Mouse (Mus musculus): ENCODE results near the gene Trim46.

The Trim46 gene

DNA sequence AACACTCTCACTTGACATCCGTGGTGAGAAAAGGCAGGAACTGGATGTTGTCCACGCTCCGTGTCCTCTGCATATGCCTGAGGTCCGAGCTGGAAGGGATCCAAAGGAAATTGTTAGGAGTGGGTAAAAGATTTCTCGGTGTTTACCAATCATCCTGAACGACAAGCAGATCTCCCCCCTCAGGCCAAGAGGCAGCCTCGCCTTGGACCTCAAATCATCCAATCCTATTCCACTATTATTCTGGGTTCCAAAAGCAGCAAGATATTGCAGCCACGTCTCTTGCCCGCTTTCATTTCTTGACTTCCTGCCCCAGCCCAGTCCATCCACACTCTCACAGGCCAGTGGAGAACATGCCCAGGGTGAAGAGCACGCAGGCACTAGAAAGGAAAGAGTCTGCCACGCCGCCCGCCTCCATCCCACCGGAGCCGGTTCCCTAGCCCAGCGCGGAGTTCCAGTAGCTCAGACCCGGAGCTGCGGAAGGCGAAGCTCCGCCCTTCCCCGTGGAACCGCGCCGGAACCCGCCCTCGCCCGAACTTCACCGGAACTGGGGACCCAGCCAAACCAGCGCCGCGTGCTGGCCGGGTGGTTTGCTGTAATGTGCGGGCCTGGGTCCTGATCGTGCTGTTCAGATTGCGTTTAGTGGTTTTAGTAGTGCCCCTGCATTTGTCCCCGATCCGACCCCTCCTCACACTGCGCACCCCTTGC, 24.1 kb upstream of the Trim46 start, which contains the start of gene Slc50a1:
Gene Slc50a1 (minus strand): TSS at position 520 of the 705 bp plus-strand sequence.
- peak; percentile 89 for DNase-seq

DNA sequence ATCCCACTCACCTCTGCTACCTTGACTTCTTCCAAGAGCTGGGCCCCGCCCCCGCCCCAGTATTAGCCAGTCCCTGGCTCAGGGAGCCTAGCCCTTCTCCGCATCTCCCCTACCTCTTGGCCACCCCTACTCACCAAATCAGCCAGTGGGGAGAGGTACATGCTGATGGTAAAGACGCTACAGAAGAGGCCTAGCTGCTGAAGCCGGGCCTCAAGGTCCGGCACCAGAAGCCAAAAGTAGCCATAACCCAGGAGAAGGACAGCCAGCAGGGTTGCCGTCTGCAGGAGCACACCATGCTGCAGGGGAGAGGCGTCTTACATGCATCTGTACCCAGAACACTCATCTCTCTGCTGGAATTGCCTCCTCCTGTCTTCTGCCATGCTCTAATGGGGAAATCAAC, 22.8 kb upstream of the Trim46 start:
- no peak for DNase-seq

DNA sequence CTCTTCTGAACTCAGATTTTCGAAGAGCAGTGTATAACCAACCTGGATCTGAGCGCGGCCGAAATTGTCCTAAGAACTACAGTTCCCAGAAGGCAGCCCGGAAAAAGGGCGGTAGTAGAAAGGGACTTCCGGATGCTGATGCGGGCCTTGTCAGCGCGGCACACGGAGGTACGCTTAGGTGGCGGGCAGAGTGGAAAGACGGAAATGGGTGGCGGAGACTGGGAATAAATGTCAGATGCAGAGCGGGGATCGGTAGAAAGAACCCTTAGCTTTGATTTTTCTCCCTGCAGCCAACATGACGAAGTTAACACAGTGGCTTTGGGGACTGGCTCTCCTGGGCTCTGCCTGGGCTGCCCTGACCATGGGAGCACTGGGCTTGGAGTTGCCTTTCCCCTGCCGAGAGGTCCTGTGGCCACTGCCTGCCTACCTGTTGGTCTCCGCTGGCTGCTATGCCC, 20.4 kb upstream of the Trim46 start:
- peak; percentile 75 for DNase-seq

DNA sequence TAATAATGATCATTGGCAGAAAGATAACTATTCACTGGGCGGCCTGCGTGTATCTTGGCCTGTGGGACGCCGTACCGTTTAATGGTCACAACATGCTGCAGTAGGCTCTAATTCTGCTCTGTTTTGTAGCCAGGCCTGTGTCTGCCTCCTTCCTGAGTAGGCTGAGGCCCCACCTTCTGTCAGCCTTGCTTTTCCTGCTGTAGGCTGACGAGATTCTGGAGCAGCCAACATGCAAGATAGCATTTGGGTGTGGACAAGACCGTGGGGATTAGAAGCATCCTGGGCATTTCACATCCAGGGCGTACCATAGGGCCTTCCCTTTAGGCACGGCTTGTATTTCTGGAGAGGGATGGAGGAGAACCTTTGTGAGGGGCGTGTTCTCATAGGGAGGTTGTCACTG, 16.3 kb upstream of the Trim46 start:
- DNase-seq, result no peak

DNA sequence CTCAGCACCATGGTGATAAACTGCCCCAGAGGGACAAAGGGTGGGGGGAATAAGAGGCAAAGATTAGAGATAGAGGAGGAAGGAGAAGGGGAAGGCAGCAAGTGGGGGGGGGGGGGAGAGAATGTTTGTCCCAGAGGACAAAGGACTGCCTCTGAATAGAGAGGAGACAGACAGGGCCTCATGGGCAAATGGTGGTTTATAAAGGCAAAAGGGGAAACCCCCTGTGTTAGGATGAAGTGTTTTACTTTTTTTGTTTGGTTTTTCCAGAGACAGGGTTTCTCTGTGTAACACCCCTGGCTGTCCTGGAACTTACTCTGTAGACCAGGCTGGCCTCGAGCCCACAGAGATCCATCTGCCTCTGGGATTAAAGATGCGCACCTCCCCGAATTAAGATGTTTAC, 14.1 kb upstream of the Trim46 start:
- no peak for DNase-seq

DNA sequence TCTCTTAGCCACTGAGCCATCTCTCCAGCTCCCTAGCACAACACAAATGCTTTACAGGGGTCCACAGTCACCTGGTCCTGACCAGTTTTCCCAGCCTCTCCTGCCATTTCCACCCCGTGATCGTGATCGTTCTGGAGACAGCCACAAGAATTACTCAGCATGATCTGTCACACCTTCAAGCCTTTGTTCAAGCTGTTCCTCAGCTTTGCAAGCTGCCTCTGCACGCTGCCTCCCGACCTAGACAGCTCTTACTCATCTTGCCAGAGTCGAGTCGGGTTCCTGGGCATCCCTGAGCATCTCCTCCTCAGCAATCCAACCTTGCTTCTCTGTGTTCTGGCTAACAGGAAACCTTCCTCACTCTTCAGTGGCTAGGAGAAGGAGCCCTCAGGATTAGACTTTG, 13.0 kb upstream of the Trim46 start, which contains the start of gene Dpm3:
Gene Dpm3 (plus strand): TSS at position 283 of the 400 bp plus-strand sequence.
- no peak for DNase-seq

DNA sequence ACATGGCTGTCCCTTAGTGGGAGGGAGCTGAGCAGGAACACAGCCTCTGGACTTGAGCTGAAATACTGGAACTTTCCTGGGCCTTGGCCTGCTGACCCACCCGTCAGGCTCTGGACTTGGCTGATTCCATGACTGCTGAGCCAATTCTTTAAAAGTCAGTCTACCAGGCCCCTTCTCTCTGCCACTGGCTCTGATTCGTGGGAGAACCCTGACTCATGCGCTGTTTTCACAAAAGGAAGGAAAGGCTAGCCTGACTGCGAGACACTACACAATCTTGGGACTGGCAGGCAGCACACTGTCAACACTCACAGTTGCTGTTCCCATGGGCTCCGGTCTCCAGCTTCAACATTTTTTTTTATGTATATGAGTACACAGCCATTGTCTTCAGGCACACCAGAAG, 10.1 kb upstream of the Trim46 start:
- no peak for DNase-seq

DNA sequence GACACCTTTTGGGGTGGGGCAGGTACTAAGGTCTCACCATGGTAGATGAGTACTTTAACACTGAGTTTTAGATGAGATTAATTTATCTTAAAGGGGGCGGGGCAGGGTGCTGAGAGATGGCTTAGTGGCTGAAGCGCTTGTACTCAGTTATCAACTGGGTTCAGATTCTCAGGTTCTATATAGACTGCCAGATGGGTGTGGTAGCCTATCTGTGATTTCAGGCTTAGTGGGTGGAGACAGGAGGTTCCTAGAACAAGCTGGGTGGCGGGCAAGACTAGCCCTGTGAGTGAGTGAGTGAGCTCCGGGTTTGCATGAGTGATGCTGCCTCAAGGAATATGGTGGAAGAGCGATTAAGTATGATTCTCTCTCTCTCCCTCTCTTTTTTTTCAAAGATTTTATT, 8.9 kb upstream of the Trim46 start:
- no peak for DNase-seq

DNA sequence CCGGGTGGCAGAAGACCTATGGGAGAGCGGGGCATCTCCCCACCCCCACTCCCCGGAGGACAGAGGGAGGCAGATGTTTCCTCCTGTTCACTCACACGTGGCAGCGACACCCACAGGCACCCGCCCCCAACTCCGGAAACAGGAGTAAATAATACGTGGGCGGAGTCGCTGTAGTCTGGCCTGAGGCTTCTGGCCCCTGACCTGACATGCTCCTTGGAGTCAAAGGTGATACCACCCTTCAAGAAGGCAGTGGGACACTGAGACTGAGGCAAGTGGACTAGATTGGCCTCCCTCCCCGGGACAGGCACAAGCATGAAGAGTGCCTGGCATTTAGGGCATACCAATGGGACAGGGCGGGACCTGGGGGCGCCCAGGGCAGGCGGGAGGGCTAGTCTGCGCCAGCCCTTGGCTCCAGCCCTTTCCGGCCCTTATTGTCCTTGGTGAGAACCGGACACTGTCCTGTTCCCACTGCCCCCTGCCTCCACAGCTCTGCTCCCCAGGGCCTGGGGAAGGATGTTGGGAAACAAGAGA, 5.3 kb upstream of the Trim46 start:
- DNase-seq, result no peak

DNA sequence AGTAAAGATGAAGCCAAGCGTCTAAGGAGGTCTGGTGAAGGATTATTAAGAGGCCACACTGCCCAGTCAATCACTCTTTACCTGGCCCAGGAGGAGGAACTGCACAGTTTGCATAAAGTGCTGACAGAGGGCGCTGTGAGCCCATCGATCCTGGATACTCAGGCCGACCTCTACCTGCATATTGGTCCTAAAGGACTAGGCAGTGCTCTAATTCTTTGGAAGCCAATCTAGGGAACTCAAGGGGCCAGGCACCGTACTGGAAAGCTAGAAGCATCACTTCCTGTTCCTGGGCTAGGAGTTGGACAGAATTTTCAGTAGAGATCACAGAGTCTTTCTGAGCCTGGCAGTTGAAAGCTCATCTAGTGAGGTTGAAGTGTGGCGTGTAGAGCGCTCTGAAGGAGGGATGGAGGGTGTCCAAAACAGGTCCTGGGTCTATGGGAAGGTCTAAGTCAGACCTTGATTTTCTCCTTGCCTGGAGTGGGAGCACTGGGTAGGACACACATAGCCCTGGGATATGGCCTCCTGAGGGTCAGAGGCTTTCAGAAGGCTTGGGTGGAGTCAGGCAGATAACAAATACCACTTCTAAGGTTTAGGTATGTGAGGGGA, 4.4 kb upstream of the Trim46 start:
- DNase-seq, result peak; percentile 39

DNA sequence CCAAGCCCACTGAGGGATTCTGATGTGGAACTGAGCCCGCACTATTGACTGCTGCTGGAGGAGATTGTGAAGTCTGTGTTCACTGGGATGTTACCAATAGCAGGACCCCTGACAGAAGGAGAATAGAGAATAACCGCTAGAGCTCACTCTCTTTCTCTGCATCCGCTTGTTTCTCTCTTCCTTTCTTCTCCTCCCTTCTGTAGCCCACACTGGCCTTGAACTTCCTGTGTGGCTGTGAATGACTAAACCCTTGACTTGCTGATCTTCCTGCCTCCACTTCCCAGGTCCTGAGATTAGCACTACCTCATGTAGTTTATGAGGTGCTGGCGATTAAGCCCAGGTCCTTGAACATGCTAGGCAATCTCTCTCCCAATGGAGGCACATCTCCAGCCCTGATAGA, 1.4 kb upstream of the Trim46 start:
- no peak for DNase-seq

DNA sequence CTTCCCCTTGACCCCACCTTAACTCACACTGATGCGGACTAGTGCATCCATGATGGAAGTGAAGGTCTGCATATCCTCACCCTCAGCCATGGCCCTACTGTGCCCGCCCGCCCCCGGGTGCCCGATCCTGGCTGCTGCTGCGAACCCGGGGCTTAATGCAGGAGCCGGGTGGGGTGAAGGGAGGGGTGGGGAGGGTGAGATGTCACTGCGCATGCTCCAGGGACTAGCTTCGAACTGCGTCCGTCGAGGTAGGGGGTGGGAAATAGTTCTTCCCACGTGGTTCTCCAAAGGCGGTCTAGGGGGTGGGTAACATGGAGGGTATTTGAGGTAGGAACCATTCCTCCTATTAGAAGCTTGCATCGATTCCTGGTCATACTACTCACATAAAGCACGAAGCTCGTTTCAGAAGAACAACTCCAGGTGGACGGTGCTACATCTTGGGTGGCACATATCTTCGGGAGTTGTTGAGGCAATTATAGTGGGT, 379 bp downstream of the Trim46 start, which contains the start of gene Krtcap2:
Gene Krtcap2 (plus strand): TSS at position 279 of the 484 bp plus-strand sequence.
- peak; percentile 84 for DNase-seq

DNA sequence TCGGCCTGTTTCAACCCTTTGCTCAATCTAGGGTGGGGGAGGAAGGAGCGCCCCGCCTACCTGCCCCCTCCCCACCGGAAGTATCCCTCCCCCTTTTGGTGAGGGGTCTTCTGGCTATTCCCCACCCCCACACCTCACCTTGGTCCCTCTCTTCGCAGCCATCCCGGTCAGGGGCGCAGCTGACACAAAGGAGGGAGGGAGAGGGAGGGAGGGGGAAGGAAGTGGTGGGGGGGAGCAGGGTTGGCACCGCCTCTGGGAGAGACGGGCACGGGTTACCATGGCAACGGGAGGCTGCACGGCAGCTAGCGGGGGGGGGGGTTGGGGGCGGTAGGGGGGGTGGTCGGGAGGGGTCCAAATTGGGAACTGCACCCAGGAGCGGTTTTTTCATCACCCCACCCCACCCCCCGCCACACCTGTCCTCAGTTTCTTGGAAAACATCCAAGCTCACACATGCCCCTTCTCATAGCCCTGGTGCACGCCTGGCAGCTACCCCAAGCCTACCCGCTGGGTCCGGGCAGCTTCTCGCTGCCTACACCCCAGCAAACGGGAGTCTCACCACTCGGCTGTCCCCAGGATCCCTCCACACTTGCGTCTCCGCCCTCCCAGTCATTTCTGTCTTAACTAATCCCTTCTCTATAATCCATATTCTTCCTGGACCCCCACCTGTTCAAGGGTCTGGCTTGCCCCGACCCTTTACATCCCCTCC, 974 bp downstream of the Trim46 start:
- DNase-seq, result peak; percentile 90

DNA sequence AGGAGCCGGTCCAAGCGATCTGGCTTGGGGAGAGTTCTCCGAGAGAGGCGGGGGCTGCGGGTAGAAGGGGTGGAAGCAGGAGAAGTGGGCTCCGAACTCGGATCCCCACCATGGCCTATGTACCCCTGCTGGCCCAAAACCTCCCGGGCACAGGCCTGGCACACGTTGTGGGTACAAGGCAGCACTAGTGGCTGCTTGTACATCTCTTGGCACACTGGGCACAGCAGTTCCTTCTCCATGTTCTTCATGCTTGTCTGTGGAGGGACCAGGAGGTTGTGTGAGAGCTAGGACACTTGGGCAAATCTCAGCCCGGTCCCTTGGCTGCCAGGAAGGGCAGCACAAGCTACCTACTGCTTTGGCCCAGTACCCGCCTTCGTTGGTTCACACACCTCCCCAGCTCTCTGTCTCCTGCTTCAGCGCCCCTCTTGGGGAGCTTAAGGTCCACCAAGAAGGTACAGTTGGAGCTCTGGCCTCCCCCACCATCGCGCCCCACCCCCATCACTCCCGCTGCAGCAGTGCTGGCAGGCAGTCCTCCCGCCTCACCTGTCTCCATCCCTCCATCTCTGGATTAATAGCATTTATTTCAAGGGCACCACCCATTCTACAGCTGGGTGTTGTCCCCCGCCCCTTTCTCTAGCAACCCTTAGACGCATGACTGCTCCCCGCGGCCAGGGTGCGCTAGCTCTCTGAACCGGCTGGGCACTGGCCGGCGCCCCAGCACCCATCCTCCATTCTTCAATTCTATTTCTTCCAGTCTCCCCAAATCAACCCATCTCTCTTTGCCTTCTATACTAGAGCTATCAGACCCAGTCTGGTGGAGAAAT, 1.7 kb downstream of the Trim46 start:
- DNase-seq, result no peak

DNA sequence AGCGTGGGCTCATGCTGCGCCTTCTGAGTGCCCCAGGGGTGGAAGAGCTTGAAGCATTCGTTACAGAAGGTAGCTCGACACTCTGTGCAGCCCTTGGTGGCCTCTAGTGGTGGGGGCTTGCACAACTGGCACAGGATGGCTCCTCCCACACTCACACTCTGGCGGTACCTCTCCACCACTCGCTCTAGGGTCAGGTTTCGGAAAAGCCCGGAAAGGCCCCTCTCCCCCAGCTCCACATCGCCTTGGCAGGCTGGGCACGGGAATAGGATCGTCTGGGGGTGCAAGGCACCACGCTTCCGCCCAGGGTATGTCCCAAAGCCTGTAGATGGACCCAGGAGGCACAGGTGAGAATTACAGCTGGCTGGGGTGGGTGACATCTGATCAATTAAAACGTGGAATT, 2.5 kb downstream of the Trim46 start:
- peak; percentile 35 for DNase-seq

DNA sequence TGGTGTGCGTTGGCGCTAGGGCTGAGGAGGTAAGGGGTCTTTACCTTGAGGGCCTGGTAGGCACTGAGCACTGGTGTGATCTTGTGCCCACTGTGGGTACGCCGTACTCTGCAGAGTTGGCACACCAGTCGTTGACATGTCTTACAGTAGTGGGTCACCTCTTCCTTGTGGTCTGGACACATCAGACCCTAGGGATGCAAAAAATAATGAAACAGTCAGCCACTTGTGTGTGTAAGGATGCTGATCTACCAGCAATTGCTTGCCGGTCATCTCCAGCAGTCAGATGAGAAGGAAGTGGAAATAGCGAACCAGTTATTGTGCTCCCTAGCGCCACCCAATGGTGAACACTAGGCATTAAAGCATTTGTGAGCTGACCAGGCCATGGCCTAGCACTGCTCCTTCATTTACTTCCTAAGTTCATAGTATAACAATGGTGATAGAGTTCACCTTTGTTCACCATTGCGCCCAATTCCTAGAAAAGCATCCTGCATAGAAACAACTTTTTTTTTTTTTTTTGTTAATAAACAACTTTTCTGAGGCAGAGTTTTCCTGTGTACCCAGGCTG, 3.7 kb downstream of the Trim46 start:
- peak; percentile 72 for DNase-seq

DNA sequence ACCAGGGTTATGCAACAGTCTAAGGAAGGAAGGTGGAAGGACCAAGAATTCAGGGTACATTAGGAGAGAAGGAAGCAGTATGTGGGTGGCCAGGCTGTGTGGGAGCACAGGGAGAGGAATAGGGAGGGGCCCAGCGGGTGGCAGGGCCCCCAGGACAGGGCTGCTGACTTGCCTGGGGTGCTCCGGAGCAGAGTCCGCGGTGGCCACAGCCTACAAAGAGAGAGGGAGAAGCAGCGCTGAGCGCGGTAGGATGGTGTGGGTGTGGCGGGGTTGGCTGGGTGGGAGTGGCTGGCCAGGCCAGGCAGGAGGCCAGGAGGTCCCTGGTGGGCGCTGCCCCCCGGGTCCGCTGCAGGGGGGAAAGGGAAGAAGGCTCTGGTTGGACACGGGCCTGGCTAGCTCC, 7.6 kb downstream of the Trim46 start:
- DNase-seq, result no peak

DNA sequence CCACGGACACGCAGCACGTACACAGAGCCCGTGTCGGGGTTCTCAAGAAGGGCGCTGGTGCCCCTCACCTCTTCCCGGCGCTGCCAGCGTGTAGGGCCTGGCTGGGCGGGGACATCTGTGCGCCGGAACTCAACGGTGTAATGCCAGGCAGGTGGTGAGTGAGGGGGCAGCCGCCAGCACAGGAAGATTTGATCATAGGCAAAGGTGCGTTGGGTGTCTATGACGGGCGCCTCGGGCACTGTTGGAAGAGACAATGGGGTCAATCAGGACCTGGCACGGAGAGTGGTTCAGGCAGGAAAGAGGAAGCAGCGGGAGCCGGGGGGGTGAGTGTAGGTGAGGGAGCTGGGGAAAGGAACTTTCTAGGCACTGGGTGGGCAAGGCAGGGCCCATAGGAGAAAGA, 8.4 kb downstream of the Trim46 start:
- DNase-seq, result no peak

DNA sequence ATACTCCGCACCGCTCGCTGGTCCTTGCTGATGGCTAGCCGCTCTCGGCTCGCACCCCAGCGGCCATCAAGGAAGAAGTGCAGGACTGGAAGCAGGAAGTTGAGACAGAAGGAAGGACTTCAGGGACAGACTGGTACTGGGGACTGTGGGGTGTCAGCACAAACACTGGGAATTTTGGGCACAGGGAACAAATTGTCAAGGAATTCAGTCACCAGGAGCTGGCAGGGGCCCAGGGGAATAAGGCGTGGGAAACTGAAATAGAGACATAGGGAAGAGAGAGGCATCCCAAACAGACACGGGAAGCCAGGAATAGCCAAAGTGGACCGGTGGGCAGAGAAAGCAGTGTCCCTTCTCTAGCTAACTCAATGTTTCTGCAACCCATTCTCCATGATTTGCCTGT, 9.6 kb downstream of the Trim46 start:
- DNase-seq, result no peak

DNA sequence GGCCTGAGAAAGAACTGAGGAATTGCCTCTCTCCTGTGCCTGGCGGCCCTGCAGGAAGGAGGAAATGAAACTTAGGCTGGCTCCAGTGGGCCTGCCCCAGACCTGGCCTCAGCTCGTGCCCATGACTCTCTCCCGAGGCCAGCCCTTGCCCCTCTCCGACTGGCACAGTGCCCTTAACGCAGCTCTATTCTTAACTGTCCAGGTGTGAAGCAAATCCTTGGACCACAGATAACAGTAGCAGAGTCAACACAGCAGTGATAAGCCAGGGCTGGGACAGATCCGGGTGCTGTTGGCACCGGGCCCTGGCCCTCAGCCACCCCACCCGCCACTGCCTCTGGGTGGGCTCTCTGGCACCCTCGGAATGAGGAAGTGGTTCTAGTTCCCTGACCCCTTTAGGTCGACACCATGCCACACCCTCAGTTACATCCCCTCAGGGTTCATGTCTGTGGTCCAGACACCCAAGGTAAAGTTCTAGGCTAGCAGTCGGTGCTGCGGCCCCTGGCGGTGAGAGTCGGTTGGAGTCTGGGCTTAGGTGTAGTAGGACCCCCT, 12.5 kb downstream of the Trim46 start:
- DNase-seq, result no peak

DNA sequence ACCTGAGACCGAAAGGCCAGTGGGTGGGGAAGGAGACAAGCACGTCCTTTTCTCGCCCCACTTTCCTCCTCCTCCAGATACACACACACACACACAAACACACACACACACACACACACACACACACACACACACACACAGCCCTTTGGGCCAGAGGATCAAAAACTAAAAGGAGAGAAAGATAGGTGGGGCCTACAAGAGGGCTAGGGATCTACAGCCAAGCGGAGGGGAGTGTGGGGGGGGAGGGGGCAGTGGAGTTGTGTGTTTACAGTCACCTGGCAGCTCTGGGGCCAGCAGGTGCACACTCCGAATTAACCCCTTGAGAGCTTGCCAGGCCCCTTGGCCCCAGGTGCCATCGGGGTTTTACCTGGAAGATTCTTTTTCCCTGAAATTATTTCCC, 13.5 kb downstream of the Trim46 start:
- DNase-seq, result no peak

DNA sequence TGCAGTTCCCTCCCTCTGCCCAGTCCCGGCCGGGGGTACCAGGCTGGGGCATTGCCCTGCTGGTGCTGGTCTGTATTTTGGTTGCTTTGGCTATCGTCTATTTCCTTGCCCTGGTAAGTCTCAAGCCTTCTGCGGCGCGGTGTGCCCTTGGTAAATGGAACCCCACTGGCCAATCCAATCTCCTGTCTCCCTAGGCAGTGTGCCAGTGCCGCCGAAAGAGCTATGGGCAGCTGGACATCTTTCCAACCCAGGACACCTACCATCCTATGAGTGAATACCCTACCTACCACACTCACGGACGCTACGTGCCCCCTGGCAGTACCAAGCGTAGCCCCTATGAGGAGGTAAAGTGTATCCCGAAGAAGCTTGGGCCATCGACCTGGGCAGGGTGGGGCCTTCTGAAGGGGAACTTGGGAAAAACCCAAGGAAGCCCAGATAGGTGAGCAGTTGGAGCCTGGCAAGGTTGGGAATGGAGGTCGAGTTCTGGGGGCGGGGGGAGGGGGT, 14.3 kb downstream of the Trim46 start:
- DNase-seq, result no peak
